Mouse (Mus musculus): ENCODE measurements around the gene Gna15. TPM values are rescaled to one million over a fixed set of nuclear protein-coding genes. Genes with fewer than 3 reads are reported as not detected.

The Gna15 gene
- polyA plus RNA-seq, 1 experiment from 2014 or later = 2.5 TPM

DNA sequence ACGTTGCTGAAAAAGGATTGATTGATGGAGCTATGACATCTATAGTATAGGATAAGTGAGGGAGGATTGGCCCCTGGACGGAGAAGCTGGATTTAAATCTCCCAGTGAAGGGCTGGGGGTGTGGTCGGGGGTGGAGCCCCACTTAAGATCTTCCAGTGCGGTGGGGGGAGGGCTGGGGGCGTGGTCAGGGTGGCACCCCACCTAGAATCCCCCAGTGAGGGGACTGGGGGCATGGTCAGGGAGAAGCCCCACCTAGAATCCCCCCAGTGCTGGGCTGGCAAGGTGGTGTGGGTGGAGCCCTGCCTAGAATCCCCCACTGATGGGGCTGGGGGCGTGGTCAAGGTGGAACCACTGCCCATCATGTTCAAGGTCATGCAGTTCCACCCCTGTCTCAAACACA, 16.9 kb downstream of the Gna15 start:
- ATAC-seq (replicated peaks; ENCODE audit: insufficient number of reproducible peaks, low FRiP score, low TSS enrichment) = no peak
- H3K4me3 ChIP-seq (ENCODE audit: low read depth, low read length) = no peak overlapping the region
- WGBS (ENCODE audit: insufficient replicate concordance) = 24% methylated on average over 6 of the region's 6 CpGs
- H3K27me3 ChIP-seq (ENCODE audit: control insufficient read depth, insufficient read depth, low read length) = peaks cover 20% of the 10 kb centered on the region
- H3K4me1 ChIP-seq (ENCODE audit: control insufficient read depth, insufficient read depth, low read length) = 0 out of 2 replicates have a peak, but pooled peaks cover 2% of the 10 kb centered on the region
- no peak overlapping the region for H3K27ac ChIP-seq (ENCODE audit: low read depth, low read length)
- H3K9ac ChIP-seq (ENCODE audit: low read depth, low read length) = no peak overlapping the region
- no peak overlapping the region for H3K4me2 ChIP-seq
- H3K9me3 ChIP-seq (replicated peaks; ENCODE audit: control insufficient read depth, low read length) = no peaks in the 10 kb centered on the region
- no peaks in the 10 kb centered on the region for H3K36me3 ChIP-seq (ENCODE audit: control insufficient read depth, insufficient read depth, low read length)

- no peak overlapping the region for H3K9ac ChIP-seq (ENCODE audit: low read depth, low read length)
- 0 out of 2 replicates have a peak, but pooled peaks cover 2% of the 10 kb centered on the region for H3K4me1 ChIP-seq (ENCODE audit: control insufficient read depth, insufficient read depth, low read length)
- H3K4me3 ChIP-seq (ENCODE audit: low read depth, low read length) = no peak overlapping the region
- WGBS (ENCODE audit: insufficient replicate concordance) = 68% methylated on average over 15 of the region's 15 CpGs
- H3K4me2 ChIP-seq = no peak overlapping the region
- no peaks in the 10 kb centered on the region for H3K9me3 ChIP-seq (replicated peaks; ENCODE audit: control insufficient read depth, low read length)
- ATAC-seq (replicated peaks; ENCODE audit: insufficient number of reproducible peaks, low FRiP score, low TSS enrichment) = no peak
- H3K27ac ChIP-seq (ENCODE audit: low read depth, low read length) = no peak overlapping the region
- no peaks in the 10 kb centered on the region for H3K36me3 ChIP-seq (ENCODE audit: control insufficient read depth, insufficient read depth, low read length)
- peaks cover 12% of the 10 kb centered on the region; the same call in 1 of the 2 replicates for H3K27me3 ChIP-seq (ENCODE audit: control insufficient read depth, insufficient read depth, low read length)
Measured at GRCm38 (mm10) chr10:81505016-81505664, 18.9 kb downstream of the Gna15 start.

DNA sequence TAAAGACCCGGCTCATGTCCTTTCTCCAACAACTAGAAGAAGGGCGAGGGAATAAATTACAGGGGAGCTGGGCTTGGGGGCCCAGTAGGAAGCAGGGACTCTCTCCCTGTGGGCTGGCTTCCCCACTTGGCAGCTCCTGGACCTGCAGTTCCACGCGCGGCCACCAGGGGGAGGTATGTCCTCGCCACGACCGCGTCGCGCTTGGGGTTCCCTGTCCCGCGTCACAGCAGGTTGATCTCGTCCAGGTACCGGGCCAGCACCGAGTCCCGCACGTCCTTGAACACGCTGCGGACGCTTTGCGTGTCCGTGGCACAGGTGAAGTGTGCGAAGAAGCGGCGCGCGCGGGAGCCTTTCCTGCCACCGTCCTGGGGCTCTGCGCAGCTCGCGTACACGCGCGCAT, 21.4 kb downstream of the Gna15 start:
- 6% methylated on average over 36 of the region's 36 CpGs for WGBS (ENCODE audit: insufficient replicate concordance)
- H3K36me3 ChIP-seq (ENCODE audit: control insufficient read depth, insufficient read depth, low read length) = no peaks in the 10 kb centered on the region
- no peak; the same call in 1 of the 2 replicates for ATAC-seq (replicated peaks; ENCODE audit: insufficient number of reproducible peaks, low FRiP score, low TSS enrichment)
- peaks cover 12% of the 10 kb centered on the region; the same call in 1 of the 2 replicates for H3K27me3 ChIP-seq (ENCODE audit: control insufficient read depth, insufficient read depth, low read length)
- peak overlapping the region; percentile 58; the same call in 1 of the 2 replicates for H3K9ac ChIP-seq (ENCODE audit: low read depth, low read length)
- peak overlapping the region; percentile 40 for H3K4me3 ChIP-seq (ENCODE audit: low read depth, low read length)
- H3K4me1 ChIP-seq (ENCODE audit: control insufficient read depth, insufficient read depth, low read length) = 0 out of 2 replicates have a peak, but pooled peaks cover 2% of the 10 kb centered on the region
- no peaks in the 10 kb centered on the region for H3K9me3 ChIP-seq (replicated peaks; ENCODE audit: control insufficient read depth, low read length)
- H3K4me2 ChIP-seq = peak overlapping the region; percentile 77
- no peak overlapping the region for H3K27ac ChIP-seq (ENCODE audit: low read depth, low read length)

DNA sequence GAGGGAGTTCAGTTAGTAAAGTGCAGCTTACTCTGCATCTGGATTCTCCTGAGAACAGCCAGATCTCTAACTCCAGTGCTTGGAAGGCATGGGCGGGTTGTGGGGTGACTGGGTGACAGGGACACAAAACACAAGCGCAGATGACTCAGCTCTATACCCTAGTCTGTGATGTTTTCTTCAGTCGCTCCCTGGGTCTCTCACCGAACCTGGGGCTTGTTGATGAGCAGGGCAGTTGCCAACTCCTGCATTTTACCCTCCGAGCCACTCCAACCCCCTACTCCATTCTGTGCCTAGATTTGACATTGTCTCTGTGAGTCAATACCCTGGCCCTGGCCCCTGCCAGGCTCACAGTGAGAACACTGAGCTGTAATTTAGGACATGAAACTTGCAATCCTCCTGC, 22.2 kb downstream of the Gna15 start:
- Histone ChIP-seq H3K27me3 (ENCODE audit: control insufficient read depth, insufficient read depth, low read length) (peaks cover 12% of the 10 kb centered on the region; the same call in 1 of the 2 replicates), H3K9ac (ENCODE audit: low read depth, low read length) (no peak overlapping the region), H3K9me3 (replicated peaks; ENCODE audit: control insufficient read depth, low read length) (no peaks in the 10 kb centered on the region), H3K27ac (ENCODE audit: low read depth, low read length) (no peak overlapping the region), H3K36me3 (ENCODE audit: control insufficient read depth, insufficient read depth, low read length) (no peaks in the 10 kb centered on the region), H3K4me1 (ENCODE audit: control insufficient read depth, insufficient read depth, low read length) (0 out of 2 replicates have a peak, but pooled peaks cover 2% of the 10 kb centered on the region), H3K4me2 (no peak overlapping the region), H3K4me3 (ENCODE audit: low read depth, low read length) (no peak overlapping the region)
- no peak for ATAC-seq (replicated peaks; ENCODE audit: insufficient number of reproducible peaks, low FRiP score, low TSS enrichment)
- WGBS (ENCODE audit: insufficient replicate concordance) = 84% methylated on average over 5 of the region's 5 CpGs

DNA sequence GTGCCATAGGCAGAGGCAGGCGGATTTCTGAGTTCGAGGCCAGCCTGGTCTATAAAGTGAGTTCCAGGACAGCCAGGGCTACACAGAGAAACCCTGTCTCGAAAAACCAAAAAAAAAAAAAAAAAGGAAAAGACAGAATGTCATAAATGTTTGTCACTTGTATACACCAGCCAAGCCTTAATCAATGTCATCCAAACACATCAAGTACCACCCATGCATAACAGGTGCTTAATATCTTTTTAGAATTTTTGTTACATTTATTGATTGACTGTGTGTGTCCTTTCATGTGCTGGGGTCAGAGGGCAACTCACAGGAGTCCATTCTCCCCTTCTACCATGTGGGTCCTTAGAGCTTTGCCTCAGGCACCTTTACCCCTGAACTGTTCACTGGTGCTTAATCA, 24.0 kb downstream of the Gna15 start, which contains the start of gene S1pr4:
TSS of gene S1pr4 (minus strand) at position 101 of the 400 bp plus-strand sequence.
- H3K27me3 ChIP-seq (ENCODE audit: control insufficient read depth, insufficient read depth, low read length) = peaks cover 12% of the 10 kb centered on the region; the same call in 1 of the 2 replicates
- 83% methylated on average over 3 of the region's 3 CpGs for WGBS (ENCODE audit: insufficient replicate concordance)
- no peak within 1 kb of the TSS for H3K27ac ChIP-seq (ENCODE audit: low read depth, low read length)
- no peak within 1 kb of the TSS for H3K4me2 ChIP-seq
- H3K4me1 ChIP-seq (ENCODE audit: control insufficient read depth, insufficient read depth, low read length) = peaks cover 8% of the 10 kb centered on the region
- H3K4me3 ChIP-seq (ENCODE audit: low read depth, low read length) = no peak within 1 kb of the TSS
- H3K36me3 ChIP-seq (ENCODE audit: control insufficient read depth, insufficient read depth, low read length) = no peaks in the 10 kb centered on the region
- no peak for ATAC-seq (replicated peaks; ENCODE audit: insufficient number of reproducible peaks, low FRiP score, low TSS enrichment)
- H3K9ac ChIP-seq (ENCODE audit: low read depth, low read length) = no peak within 1 kb of the TSS
- no peaks in the 10 kb centered on the region for H3K9me3 ChIP-seq (replicated peaks; ENCODE audit: control insufficient read depth, low read length)

DNA sequence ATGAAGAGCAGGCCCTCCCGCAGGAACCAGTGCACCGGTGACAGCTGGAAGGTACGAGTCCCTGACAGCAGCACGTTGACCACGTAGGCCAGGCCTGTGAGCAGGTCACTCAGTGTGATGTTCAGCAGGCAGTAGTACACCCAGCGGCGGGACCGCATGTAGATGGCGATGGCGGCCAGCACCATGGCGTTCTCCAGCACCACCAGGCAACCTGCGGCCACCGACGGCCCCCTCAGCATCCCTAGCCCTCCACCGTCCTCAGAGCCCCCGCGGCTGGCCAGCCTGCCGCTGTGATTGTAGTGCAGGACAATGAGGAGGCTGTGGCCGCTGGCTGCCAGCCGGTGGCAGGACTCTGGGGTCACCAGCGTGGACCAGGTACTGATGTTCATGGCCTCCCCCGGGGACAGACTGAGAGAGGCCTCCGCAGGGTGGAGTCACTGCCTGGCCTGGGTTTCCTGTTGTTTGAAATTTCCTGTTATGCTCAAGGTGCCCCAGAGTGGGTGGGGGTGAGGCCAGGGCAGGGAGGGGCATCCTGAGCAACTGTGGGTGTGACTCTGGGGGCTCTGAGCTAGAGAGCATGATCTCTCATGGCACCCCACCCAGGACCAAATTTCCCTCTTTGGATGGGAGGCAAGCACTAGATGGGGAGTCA, 24.6 kb downstream of the Gna15 start:
- Histone ChIP-seq H3K27me3 (ENCODE audit: control insufficient read depth, insufficient read depth, low read length) (peaks cover 12% of the 10 kb centered on the region; the same call in 1 of the 2 replicates), H3K9me3 (replicated peaks; ENCODE audit: control insufficient read depth, low read length) (no peaks in the 10 kb centered on the region), H3K36me3 (ENCODE audit: control insufficient read depth, insufficient read depth, low read length) (no peaks in the 10 kb centered on the region), H3K4me1 (ENCODE audit: control insufficient read depth, insufficient read depth, low read length) (peaks cover 13% of the 10 kb centered on the region), H3K4me2 (no peak overlapping the region), H3K9ac (ENCODE audit: low read depth, low read length) (no peak overlapping the region), H3K4me3 (ENCODE audit: low read depth, low read length) (no peak overlapping the region), H3K27ac (ENCODE audit: low read depth, low read length) (no peak overlapping the region)
- WGBS (ENCODE audit: insufficient replicate concordance) = 67% methylated on average over 23 of the region's 23 CpGs
- no peak for ATAC-seq (replicated peaks; ENCODE audit: insufficient number of reproducible peaks, low FRiP score, low TSS enrichment)

GRCm38 (mm10) chr10:81498316-81499249, 25.4 kb downstream of the Gna15 start:
- no peak for ATAC-seq (replicated peaks; ENCODE audit: insufficient number of reproducible peaks, low FRiP score, low TSS enrichment)
- H3K4me1 ChIP-seq (ENCODE audit: control insufficient read depth, insufficient read depth, low read length) = peaks cover 18% of the 10 kb centered on the region
- no peak overlapping the region for H3K4me2 ChIP-seq
- H3K27me3 ChIP-seq (ENCODE audit: control insufficient read depth, insufficient read depth, low read length) = peaks cover 8% of the 10 kb centered on the region; the same call in 1 of the 2 replicates
- no peak overlapping the region for H3K27ac ChIP-seq (ENCODE audit: low read depth, low read length)
- H3K36me3 ChIP-seq (ENCODE audit: control insufficient read depth, insufficient read depth, low read length) = no peaks in the 10 kb centered on the region
- no peak overlapping the region for H3K4me3 ChIP-seq (ENCODE audit: low read depth, low read length)
- H3K9ac ChIP-seq (ENCODE audit: low read depth, low read length) = no peak overlapping the region
- 79% methylated on average over 38 of the region's 38 CpGs for WGBS (ENCODE audit: insufficient replicate concordance)
- no peaks in the 10 kb centered on the region for H3K9me3 ChIP-seq (replicated peaks; ENCODE audit: control insufficient read depth, low read length)
